Mouse (Mus musculus) MEL (cell line): Measurements from ENCODE around the gene Shisa4. TPM values are rescaled to one million over a fixed set of nuclear protein-coding genes. Genes with fewer than 3 reads are reported as not detected.

Experiments used
- DNase-seq: peaks from one replicate; pipeline ENCODE4 v3.0.0; 2011; ENCODE audit warnings: low read depth, low spot score
- H3K27ac ChIP-seq: 2 replicates; pipeline ENCODE4 v1.5.1; 2012; ENCODE audit warnings: low read depth, mild to moderate bottlenecking, control low read depth, low read length, moderate library complexity; ENCODE audit not compliant: control insufficient read depth
- H3K27me3 ChIP-seq, 2 experiments: fragments of 150-350 bp in 1 of 2; sonication (generic) in 1 of 2; 2 replicates each; pipeline ENCODE4 v1.6.1; 2012; ENCODE audit warnings: low read length in 2 of 2, mild to moderate bottlenecking in 2 of 2, improper control_type of control experiment in 1 of 2, moderate library complexity in 1 of 2; ENCODE audit not compliant: insufficient read depth in 2 of 2, control insufficient read depth in 1 of 2
- H3K36me3 ChIP-seq, 2 experiments: 2 replicates each; pipeline ENCODE4 v1.6.1; 2012 to 2014; ENCODE audit warnings: low read length in 2 of 2, improper control_type of control experiment in 1 of 2, inconsistent platforms in 1 of 2, mild to moderate bottlenecking in 1 of 2; ENCODE audit not compliant: insufficient read depth in 2 of 2, control insufficient read depth in 1 of 2
- H3K4me1 ChIP-seq, 2 experiments: fragments of 150-350 bp in 1 of 2; sonication (generic) in 1 of 2; 2 replicates each; pipeline ENCODE4 v1.6.1; 2012; ENCODE audit warnings: low read length in 2 of 2, improper control_type of control experiment in 1 of 2, mild to moderate bottlenecking in 1 of 2; ENCODE audit not compliant: insufficient read depth in 2 of 2, control insufficient read depth in 1 of 2
- H3K4me3 ChIP-seq, 2 experiments: fragments of 150-350 bp in 1 of 2; sonication (generic) in 1 of 2; 2 replicates each; pipeline ENCODE4 v1.5.1; 2012; ENCODE audit warnings: low read depth in 2 of 2, low read length in 2 of 2, mild to moderate bottlenecking in 2 of 2, moderate library complexity in 2 of 2, control low read depth in 1 of 2, improper control_type of control experiment in 1 of 2; ENCODE audit not compliant: control insufficient read depth in 1 of 2, insufficient read depth in 1 of 2
- H3K79me2 ChIP-seq: 2 replicates; pipeline ENCODE4 v1.6.1; 2012; ENCODE audit warnings: mild to moderate bottlenecking, low read length, moderate library complexity; ENCODE audit not compliant: control insufficient read depth, poor library complexity, insufficient read depth
- H3K9ac ChIP-seq: 2 replicates; pipeline ENCODE4 v1.6.1; 2012; ENCODE audit warnings: low read depth, mild to moderate bottlenecking, control low read depth, low read length, moderate library complexity; ENCODE audit not compliant: control insufficient read depth, poor library complexity, severe bottlenecking
- H3K9me3 ChIP-seq: fragments of 150-350 bp; sonication (generic); replicated peaks from 2 replicates; pipeline ENCODE4 v1.6.1; 2012; ENCODE audit warnings: mild to moderate bottlenecking, low read length, improper control_type of control experiment, moderate library complexity; ENCODE audit not compliant: insufficient read depth
- CTCF ChIP-seq, 3 experiments: IDR thresholded peaks in 2 of 3; conservative IDR thresholded peaks in 1 of 3; 2 replicates each; pipeline ENCODE4 v1.5.1; 2011 to 2012; ENCODE audit warnings: low read length in 3 of 3, low read depth in 2 of 3, mild to moderate bottlenecking in 2 of 3, improper control_type of control experiment in 1 of 3, inconsistent platforms in 1 of 3, mixed read lengths in 1 of 3, moderate library complexity in 1 of 3; ENCODE audit not compliant: control insufficient read depth in 1 of 3, insufficient read depth in 1 of 3, poor library complexity in 1 of 3, severe bottlenecking in 1 of 3
- ELF1 ChIP-seq: IDR thresholded peaks from 2 replicates; pipeline ENCODE4 v1.6.1; 2014; ENCODE audit warnings: low read depth, mild to moderate bottlenecking, inconsistent platforms, low read length, improper control_type of control experiment, moderate library complexity
- EP300 ChIP-seq, 2 experiments: IDR thresholded peaks; 2 replicates each; pipeline ENCODE4 v1.6.1; 2011; ENCODE audit warnings: improper control_type of control experiment in 2 of 2, low read length in 2 of 2, low read depth in 1 of 2, mild to moderate bottlenecking in 1 of 2
- GABPA ChIP-seq: IDR thresholded peaks from 2 replicates; pipeline ENCODE4 v1.6.1; 2012; ENCODE audit warnings: low read depth, mild to moderate bottlenecking, inconsistent platforms, low read length, improper control_type of control experiment, moderate library complexity
- HCFC1 ChIP-seq: IDR thresholded peaks from 2 replicates; pipeline ENCODE4 v1.6.1; 2012; ENCODE audit warnings: low read depth, mild to moderate bottlenecking, inconsistent platforms, low read length, improper control_type of control experiment, moderate library complexity
- JUND ChIP-seq: IDR thresholded peaks from 2 replicates; pipeline ENCODE4 v1.6.1; 2011; ENCODE audit warnings: low read depth, mild to moderate bottlenecking, improper control_type of control experiment, low read length
- MAFK ChIP-seq: IDR thresholded peaks from 2 replicates; pipeline ENCODE4 v1.6.1; 2011; ENCODE audit warnings: low read depth, mild to moderate bottlenecking, low read length, improper control_type of control experiment, borderline replicate concordance
- MXI1 ChIP-seq: IDR thresholded peaks from 2 replicates; pipeline ENCODE4 v1.6.1; 2011; ENCODE audit warnings: mild to moderate bottlenecking, low read depth, low read length, improper control_type of control experiment
- MYB ChIP-seq: IDR thresholded peaks from 2 replicates; pipeline ENCODE4 v1.6.1; 2011; ENCODE audit warnings: mild to moderate bottlenecking, low read depth, low read length, improper control_type of control experiment
- MYC ChIP-seq: IDR thresholded peaks from 2 replicates; pipeline ENCODE4 v1.6.1; 2011; ENCODE audit warnings: low read depth, mild to moderate bottlenecking, low read length, improper control_type of control experiment, moderate library complexity
- NRF1 ChIP-seq: IDR thresholded peaks from 2 replicates; pipeline ENCODE4 v1.6.1; 2014; ENCODE audit warnings: low read depth, mild to moderate bottlenecking, inconsistent platforms, low read length, improper control_type of control experiment, moderate library complexity; ENCODE audit not compliant: poor library complexity, insufficient read depth, severe bottlenecking
- POLR2A ChIP-seq, 2 experiments: IDR thresholded peaks; 2 replicates each; pipeline ENCODE4 v1.6.1; 2011 to 2012; ENCODE audit warnings: low read length in 2 of 2, mild to moderate bottlenecking in 2 of 2, control low read depth in 1 of 2, improper control_type of control experiment in 1 of 2, low read depth in 1 of 2, moderate library complexity in 1 of 2; ENCODE audit not compliant: control insufficient read depth in 1 of 2, insufficient read depth in 1 of 2, poor library complexity in 1 of 2
- RAD21 ChIP-seq: IDR thresholded peaks from 2 replicates; pipeline ENCODE4 v1.6.1; 2011; ENCODE audit warnings: mild to moderate bottlenecking, low read depth, low read length, improper control_type of control experiment
- UBTF ChIP-seq: IDR thresholded peaks from 2 replicates; pipeline ENCODE4 v1.6.1; 2012; ENCODE audit warnings: low read depth, mild to moderate bottlenecking, inconsistent platforms, low read length, improper control_type of control experiment, moderate library complexity, borderline replicate concordance; ENCODE audit not compliant: insufficient read depth
- USF1 ChIP-seq: IDR thresholded peaks from 2 replicates; pipeline ENCODE4 v1.6.1; 2014; ENCODE audit warnings: low read depth, mild to moderate bottlenecking, inconsistent platforms, low read length, improper control_type of control experiment, moderate library complexity
- ZMIZ1 ChIP-seq: IDR thresholded peaks from 2 replicates; pipeline ENCODE4 v1.6.1; 2012; ENCODE audit warnings: low read depth, mild to moderate bottlenecking, inconsistent platforms, low read length, improper control_type of control experiment, moderate library complexity
- polyA plus RNA-seq, 2 experiments: library from polyadenylated mRNA; stranded (reverse) in 1 of 2; unstranded in 1 of 2; fragments of >175 nt in 1 of 2; fragments of >200 nt in 1 of 2; gene quantifications; 2 replicates each; pipeline versions ENCODE4 v1.2.1 to v1.2.4; 2012; ENCODE audit warnings: low replicate concordance in 2 of 2, low read depth in 1 of 2; ENCODE audit not compliant: insufficient read length in 2 of 2, insufficient read depth in 1 of 2, missing spikeins in 1 of 2
- total RNA-seq: library from RNA; depleted of rRNA; stranded (reverse); fragments of 300-350 nt; gene quantifications from 2 replicates; pipeline ENCODE4 v1.2.3, GENCODE M21; 2012

Gene Shisa4
- total and polyA plus RNA-seq, 3 experiments: not detected

DNA sequence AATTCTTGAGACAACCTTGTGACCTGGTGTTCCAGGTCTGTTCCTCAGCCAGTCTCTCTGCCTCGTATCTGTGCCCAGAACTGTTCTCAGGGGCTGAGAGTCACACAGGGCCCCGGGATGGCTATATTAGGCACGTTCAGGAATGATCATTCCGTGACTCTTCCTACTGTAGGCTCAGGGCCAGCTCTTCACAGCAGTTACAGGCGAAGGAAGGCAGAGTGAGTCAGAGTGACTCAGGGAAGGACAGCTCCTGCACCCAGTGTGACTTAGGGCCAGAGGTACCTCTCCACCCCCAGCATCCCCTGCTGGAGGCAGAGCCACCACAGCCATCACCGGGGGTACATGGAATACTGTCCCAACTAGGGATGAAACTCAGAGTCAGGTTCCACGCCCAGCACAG, 8.0 kb downstream of the Shisa4 start (continued):
- no peak for TF ChIP-seq EP300 (IDR thresholded peaks at IDR 0.05; ENCODE audit: low read depth in 1 of 2, low read length in 2 of 2)
- no peak for TF ChIP-seq UBTF
- no peak for TF ChIP-seq ZMIZ1
- TF ChIP-seq, all 39 proteins: peak for 0

DNA sequence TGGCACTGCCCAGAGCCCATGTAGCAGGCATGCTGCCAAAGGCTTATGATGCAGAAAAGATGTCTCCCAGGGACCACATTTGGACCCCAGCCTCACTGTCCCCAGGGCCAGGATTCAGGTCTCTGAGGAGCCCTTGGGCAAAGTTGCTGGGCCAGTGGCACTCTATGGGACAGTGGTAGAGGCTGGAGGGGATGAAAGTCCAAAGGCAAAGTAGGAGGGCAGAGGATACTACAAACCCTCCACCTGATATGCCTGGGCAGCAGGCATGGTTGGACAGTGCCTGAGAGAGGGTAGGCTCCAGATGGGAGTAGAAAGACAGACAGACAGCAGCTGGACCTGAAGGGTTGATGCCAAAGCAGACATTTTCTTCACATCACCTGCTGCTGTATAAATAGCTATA, 8.7 kb downstream of the Shisa4 start:
- H3K79me2 ChIP-seq: no peaks in the 10 kb centered on the region
- no peaks in the 10 kb centered on the region; a peak in 1 of 4 replicates for H3K27me3 ChIP-seq
- TF ChIP-seq MXI1: no peak
- no peak for TF ChIP-seq EP300 (IDR thresholded peaks at IDR 0.05; ENCODE audit: low read depth in 1 of 2, low read length in 2 of 2)
- no peak for TF ChIP-seq MYC
- TF ChIP-seq CTCF (IDR thresholded peaks at IDR 0.05 in 2 of 3, conservative IDR thresholded peaks at IDR 0.05 in 1 of 3; ENCODE audit: control insufficient read depth in 1 of 3, insufficient read depth in 1 of 3, low read depth in 2 of 3, low read length in 3 of 3, poor library complexity in 1 of 3, severe bottlenecking in 1 of 3): no peak
- no peak overlapping the region for H3K4me3 ChIP-seq
- H3K36me3 ChIP-seq: no peaks in the 10 kb centered on the region
- no peak overlapping the region for H3K27ac ChIP-seq
- H3K9ac ChIP-seq: no peak overlapping the region
- no peaks in the 10 kb centered on the region for H3K9me3 ChIP-seq
- H3K4me1 ChIP-seq: peaks cover 6 to 12% of the 10 kb centered on the region in 2 experiments
- DNase-seq: no peak

DNA sequence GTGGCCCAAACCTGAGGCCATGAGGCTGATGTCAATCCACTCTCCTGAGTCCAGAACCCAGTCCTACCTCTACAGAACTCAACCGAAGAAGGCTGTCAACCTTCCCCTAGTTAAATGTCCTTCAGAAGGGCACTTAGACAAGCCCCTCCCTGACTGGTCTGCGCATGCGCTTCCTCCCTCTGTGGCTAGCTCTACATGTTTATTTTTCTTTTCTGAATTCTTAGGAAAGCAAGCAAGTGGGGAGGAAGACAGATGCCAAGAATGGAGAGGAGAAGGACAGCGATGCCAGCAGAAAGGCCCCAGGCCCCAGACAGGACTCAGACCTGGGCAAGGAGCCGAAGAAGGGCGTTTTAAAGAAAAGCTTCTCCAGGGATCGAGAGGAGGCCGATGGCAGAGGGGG, 11.6 kb downstream of the Shisa4 start:
- Histone ChIP-seq H3K79me2 (no peaks in the 10 kb centered on the region), H3K9me3 (no peaks in the 10 kb centered on the region), H3K36me3 (no peaks in the 10 kb centered on the region), H3K27me3 (no peaks in the 10 kb centered on the region; a peak in 1 of 4 replicates), H3K4me3 (no peak overlapping the region), H3K9ac (no peak overlapping the region), H3K27ac (no peak overlapping the region), H3K4me1 (peaks cover 0 to 7% of the 10 kb centered on the region in 2 experiments; a peak in 1 of 4 replicates)
- no peak for DNase-seq
- TF ChIP-seq CTCF (IDR thresholded peaks at IDR 0.05 in 2 of 3, conservative IDR thresholded peaks at IDR 0.05 in 1 of 3; ENCODE audit: control insufficient read depth in 1 of 3, insufficient read depth in 1 of 3, low read depth in 2 of 3, low read length in 3 of 3, poor library complexity in 1 of 3, severe bottlenecking in 1 of 3) (no peak), ELF1 (no peak), RAD21 (no peak), USF1 (no peak), JUND (no peak), NRF1 (no peak), MAFK (no peak), HCFC1 (no peak), POLR2A (IDR thresholded peaks at IDR 0.05; ENCODE audit: control insufficient read depth in 1 of 2, insufficient read depth in 1 of 2, low read depth in 1 of 2, low read length in 2 of 2, poor library complexity in 1 of 2) (no peak), MYB (no peak), GABPA (no peak), MXI1 (no peak), MYC (no peak)
